Mouse (Mus musculus) skeletal muscle tissue, postnatal 0 days (tissue): Measurements from ENCODE around the gene Elovl6. TPM values are rescaled to one million over a fixed set of nuclear protein-coding genes. Genes with fewer than 3 reads are reported as not detected.

ENCODE experiments used
- microRNA-seq, 2 experiments: library from miRNA; unstranded; fragments of <30 nt; microRNA quantifications; one replicate each; pipeline ENCODE4; 2016
- polyA plus RNA-seq: library from polyadenylated mRNA; unstranded; fragments of >200 nt; fragmentation: Nextera tagmentation; extraction: Ambion mirVana; gene quantifications from 2 replicates; pipeline ENCODE4 v1.2.1, GENCODE M21; 2015

The Elovl6 gene
- polyA plus RNA-seq, result 4.3 and 5.9 TPM in 2 replicates

DNA sequence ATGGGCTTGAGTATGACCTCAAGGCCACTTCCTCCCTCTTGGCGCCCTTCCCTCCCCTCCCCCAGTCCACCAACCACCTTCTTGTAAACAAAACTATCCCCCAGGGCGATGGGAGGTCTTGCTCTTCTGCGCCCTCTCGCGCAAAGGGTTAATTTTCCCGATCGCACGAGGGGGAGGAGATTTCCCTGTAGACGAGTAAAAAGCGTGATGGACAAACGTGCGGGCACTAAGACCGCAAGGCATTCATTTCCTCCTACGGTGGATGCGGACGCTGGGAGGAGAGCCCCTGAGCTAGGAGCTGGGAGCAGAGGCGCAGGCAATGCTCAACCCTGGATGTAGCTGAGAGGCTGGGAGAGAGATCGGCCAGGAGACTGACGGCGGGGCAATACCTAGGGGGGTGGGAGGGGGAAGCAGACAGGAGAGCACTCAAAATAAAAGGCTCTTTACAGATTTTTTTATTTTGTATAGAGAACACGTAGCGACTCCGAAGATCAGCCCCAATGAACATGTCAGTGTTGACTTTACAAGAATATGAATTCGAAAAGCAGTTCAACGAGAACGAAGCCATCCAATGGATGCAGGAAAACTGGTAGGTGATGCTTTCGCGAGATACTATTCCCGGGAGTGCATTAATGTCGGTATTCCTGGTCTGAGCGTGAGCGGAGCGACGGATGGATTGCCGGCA lies at the start of gene Elovl6:
TSS of gene Elovl6 (plus strand) at position 176 of the 685 bp plus-strand sequence.

Small RNA genes within 50 kb of the gene (microRNA-seq; reads per million reads assigned to microRNA genes)
- 0 reads per million in 2 experiments for gene Gm24515

Other genes with a start within 250 kb of the Elovl6 start
- gene Enpep, start 199.6 kb upstream of the Elovl6 start, polyA plus RNA-seq, result 1.4 and 2.5 TPM in 2 replicates
- gene Egf, start 223.0 kb downstream of the Elovl6 start, polyA plus RNA-seq, result 8.0 and 11.5 TPM in 2 replicates